Mouse (Mus musculus) ES-Bruce4 (cell line): ENCODE data around the gene Gimap9.

ENCODE experiments used
- CTCF ChIP-seq: IDR thresholded peaks from one replicate; pipeline ENCODE4 v1.8.1; 2011; ENCODE audit warnings: low read depth, low read length
- EP300 ChIP-seq: IDR thresholded peaks from 2 replicates; pipeline ENCODE4 v1.6.1; 2011; ENCODE audit warnings: low read depth, low read length; ENCODE audit not compliant: insufficient read depth
- POLR2A ChIP-seq: IDR thresholded peaks from one replicate; pipeline ENCODE4 v1.8.1; 2011; ENCODE audit warnings: low read length; ENCODE audit not compliant: insufficient read depth

- TF ChIP-seq CTCF (no peak), EP300 (no peak), POLR2A (no peak)
These were observed 48.4 kb upstream of the Gimap9 start for GRCm38 (mm10) chr6:48627511-48627924.
